Mouse (Mus musculus): ENCODE data around the gene Hkdc1.
A peak's percentile ranks its signal among the peaks of the same experiment; 100 is the strongest.
"Not testable (repeated sequence)": the region's sequence is repeated elsewhere in the genome, so short reads cannot be mapped to it uniquely, and the experiment has no call there.

Hkdc1 gene

DNA sequence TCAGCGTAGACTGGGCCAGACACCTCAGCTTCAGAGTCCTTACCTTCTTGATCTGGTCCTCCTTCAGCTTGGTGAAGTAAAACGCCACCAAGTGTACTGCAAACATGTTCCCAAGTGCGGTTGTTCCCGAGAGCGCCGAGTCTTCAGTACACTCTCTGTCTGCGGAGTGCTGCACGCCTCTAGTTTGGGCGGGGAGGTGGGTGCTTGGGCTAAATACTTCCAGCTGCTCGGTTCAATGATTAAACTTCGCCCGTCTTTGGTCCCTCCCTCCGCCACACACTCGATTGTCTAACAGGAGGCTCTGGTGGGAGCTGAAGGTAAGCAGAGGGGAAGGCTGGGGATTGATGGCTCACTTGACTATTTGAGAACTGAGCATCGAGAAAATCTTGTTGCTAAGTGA lies at the start of gene Hkdc1:
TSS of gene Hkdc1 (minus strand) at position 237 of the 400 bp plus-strand sequence.
- no peak for DNase-seq (ENCODE audit: low read depth, low spot score)

DNA sequence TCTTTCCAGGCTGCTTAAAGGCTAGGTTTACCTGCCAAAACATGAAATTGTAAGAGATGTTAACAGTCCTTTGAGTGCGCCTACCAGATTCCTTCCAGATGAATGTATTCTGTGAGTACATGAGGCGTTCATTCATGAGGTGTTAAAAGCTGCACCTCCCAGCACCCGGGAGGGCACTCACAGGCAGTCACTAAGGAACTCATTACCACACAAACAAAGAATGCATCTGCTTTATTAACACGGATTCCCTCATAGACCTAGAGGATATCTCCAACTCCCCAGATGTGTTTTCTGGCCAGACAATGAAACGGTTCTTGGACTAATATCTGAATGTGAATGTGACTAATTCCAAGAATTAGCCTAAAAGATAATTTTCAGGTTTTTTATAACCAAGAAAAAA lies 48.8 kb upstream of the Hkdc1 start:
- DNase-seq (ENCODE audit: low read depth, low spot score), result no peak

DNA sequence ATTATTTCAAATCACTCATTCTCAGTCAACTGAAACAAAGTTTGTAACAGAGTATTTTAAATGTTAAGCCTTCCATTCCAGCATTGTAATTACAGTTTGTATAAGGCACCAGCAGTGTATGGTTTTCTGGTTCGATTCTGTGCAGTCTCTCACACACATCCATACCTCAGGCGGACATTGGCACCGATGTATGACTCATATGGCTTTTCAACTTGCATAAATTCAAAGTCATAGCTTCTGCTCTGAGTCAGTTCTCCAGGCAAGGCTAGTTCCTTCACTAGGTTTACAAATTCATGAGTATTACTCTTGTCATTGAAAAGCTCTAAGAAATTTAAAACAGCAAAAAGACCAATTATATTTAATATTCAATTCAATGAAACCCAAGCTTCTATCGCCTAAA lies 47.4 kb upstream of the Hkdc1 start:
- DNase-seq (ENCODE audit: low read depth, low spot score), result no peak

DNA sequence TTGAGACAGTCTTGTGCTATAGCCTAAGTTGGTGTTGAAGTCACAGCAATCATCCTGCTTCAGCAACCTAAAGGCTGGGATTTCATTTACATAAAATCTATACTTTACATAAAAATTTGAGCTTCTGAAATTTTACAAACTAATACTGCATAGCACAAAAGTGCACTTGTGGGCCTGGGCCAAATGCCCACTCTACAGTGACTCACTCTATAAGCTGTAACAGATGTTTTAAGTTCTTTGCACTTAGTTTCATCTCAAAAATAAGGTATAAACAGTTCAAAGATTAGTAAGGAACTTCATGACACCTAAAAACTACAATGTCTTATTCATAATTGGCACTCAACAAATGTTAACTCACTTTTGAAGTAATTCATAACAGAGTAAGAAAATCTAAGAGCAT lies 39.0 kb upstream of the Hkdc1 start:
- no peak for DNase-seq (ENCODE audit: low read depth, low spot score)

DNA sequence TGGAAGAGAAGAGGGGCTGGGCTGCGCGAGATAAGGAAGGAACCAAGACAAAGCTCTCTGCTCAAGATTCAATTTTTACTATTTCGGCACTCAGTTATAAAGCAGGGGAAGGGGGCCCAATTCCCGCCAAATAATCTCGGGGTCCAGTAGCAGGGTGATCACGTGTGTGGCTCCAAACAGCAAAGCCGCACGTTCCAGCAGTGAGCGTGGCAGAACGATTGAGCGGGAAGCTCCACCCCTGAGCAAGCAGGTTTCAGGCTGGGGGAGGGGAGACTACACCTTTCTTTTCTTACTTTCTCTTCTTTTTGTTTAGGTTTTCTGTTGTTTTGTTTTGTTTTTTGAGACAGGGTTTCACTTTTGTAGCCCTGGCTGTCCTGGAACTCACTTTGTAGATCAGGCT lies 29.7 kb upstream of the Hkdc1 start:
- DNase-seq (ENCODE audit: low read depth, low spot score), result not testable (repeated sequence)

DNA sequence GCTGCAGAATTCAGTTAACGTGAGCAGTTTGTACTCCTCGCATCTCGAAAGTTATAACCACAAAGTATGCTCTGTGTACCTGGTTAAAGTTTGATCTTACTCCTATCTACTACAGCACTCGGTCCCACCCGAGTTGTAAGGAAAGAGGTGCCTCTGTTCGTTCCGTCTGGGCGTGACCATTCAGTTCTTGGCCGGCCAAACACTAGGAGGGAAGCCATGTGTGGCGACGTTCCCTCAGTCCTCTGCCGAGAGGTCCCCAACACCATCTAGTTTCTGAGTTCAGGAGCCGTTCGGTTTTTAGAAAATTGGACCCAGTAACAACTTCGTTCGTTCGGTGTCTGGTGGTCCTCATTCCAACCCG lies 28.0 kb upstream of the Hkdc1 start:
- no peak for DNase-seq (ENCODE audit: low read depth, low spot score)

DNA sequence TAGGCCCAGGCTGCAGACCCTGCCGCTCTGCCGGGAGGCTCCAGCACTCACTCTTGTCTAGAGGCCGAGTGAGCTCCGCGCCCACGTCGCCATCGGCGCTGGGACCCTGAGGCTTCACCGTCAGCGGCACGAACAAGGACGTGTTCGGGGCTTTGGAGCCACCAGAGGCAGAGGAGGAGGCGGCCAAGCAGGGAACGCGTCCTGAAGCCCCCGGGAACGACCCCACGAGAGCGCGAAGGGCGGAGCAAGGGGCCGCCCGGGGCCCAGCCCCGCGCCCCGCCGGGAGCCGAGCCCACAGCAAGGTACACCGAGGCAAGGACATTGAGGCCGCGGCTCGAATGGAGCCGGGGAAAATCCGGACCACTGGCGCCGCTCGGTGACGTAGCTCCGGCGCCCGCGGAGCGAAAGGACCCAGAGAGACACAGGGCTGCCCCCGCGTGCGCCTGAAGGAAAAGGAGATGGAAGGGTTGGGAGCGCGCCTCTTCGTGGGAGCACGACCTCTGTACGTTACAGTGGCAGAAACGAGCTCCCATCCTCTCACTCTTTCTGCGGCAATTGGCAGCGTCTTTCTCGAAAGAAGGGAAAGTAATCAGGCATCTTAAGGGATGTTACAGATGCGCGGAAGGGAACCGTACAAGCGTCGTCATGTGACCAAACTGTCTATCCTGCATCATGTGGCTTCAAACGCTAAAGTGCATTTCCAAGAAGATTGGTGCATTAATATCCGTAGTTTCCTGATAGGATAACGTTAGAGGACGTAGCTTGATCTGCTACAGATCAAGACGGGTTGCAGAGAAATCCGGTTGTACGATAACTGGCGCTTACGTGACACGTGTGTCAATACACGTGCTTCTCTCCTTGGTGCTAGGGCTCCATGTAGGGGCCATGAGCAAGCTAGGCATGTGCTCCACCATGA lies 27.3 kb upstream of the Hkdc1 start, which contains the start of the genes 4930507D05Rik and Supv3l1:
TSS of gene 4930507D05Rik (plus strand) at position 126 of the 916 bp plus-strand sequence.
TSS of gene Supv3l1 (minus strand) at position 375 of the 916 bp plus-strand sequence.
- peak; percentile 91 for DNase-seq (ENCODE audit: low read depth, low spot score)

DNA sequence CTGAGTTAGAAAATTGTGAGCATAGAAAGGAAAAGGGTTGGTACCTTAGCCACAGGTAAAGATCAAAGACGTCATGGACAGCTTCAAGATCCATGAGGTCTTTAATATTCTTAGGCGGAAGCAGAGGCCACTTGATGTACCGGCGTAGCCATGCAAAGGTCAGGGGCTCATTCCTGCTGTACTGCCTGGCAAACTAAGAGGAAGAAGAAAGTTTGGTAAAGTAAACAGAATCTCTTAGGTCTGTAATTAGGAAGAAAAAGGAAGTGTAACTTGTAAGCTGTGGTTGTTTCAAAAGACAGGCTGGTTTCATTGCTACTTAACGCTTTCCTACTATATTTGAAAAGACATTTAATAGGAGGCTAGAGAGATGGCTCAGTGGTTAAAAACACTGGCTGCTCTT lies 8.1 kb upstream of the Hkdc1 start:
- DNase-seq (ENCODE audit: low read depth, low spot score), result no peak

DNA sequence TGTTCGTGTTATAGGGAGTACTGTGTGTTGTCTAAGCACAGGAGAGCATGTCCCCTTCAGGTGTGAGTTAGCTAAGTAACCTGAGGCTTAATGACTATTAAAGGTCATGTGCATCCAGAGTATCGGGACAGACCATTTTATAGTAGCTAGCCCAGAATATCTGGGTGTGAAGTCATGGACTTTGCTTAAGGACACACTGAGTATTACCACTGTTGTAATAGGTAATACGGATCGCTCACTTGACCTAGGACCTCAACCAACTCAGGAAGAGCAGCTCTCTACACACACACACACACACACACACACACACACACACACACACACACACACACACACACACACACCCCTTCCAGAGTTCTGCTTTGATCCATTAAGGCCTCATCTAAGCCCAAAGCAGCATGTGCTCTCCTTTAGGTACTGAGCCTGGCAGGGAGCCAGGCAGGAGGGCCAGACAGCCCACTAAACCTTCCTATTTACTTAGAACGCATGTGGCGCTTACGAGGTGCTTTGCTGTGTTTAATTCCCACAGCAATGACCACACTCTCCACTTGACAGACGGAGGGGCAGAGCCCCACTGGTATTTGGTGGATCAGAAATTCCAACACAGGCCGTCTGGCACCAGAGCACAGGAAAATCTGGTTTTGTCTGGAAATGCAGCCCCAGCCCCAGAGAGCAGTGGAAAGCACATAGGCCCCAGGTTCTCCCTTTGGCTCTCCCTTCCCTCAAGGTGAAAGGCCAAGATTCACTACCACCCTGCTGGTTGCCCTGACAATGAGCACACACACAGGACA lies 3.0 kb upstream of the Hkdc1 start:
- no peak for DNase-seq (ENCODE audit: low read depth, low spot score)

DNA sequence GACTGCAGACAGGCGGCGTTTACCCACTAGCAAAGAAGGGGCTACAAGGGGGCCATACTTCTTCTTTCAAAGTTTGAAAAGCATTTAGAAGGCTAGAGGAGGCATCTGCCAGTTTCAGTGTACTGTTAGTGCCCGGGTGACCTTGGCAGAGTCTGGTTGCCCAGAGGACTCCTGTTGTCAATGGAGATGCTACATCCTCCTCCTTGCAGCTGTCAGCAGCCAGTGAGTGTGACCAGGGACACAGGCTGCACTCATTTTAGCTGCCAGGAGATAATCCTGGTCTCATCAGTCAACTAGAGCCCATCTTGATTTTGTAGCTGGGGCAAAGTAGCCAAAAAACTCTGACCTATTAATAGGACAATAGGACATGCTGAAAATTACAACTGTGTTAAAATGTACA lies 1.2 kb downstream of the Hkdc1 start:
- DNase-seq (ENCODE audit: low read depth, low spot score), result no peak

DNA sequence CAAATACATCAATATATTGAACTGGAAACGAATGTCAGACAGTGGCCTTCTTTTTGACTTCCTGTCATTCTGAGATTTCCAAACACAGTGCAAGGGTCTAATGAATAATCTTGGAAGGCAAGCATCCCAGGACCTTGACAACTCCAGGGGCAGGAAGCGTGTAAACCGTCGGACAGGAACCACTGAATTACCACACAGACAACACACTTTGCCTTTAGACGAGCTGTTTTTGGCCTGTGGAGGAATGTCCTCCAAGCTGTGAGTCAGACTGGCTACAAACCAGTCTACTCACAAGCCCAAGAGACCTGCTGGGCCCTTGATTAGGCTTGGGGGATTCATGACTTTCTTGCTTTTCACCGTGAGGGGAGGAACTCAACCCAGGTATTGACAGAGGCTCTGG lies 1.9 kb downstream of the Hkdc1 start:
- no peak for DNase-seq (ENCODE audit: low read depth, low spot score)

DNA sequence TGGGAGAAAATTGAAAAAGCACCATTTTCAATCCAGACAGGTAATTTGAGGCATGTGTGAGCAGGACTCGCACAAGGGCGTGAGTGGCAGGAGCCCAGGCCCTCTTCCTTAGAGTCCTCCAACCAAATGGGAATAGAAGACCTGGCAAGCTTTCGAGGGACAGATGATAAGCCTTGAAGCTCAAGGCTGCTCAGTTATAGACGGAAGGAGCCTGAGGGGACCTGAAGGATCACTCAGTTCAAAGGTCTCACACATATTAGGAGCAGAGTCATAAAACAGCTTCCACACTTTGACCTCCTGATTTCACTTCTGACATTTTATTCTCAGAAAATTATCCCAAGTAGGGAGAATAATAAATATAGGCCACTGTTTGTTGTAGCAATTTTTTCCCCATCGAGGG lies 2.9 kb downstream of the Hkdc1 start:
- no peak for DNase-seq (ENCODE audit: low read depth, low spot score)

DNA sequence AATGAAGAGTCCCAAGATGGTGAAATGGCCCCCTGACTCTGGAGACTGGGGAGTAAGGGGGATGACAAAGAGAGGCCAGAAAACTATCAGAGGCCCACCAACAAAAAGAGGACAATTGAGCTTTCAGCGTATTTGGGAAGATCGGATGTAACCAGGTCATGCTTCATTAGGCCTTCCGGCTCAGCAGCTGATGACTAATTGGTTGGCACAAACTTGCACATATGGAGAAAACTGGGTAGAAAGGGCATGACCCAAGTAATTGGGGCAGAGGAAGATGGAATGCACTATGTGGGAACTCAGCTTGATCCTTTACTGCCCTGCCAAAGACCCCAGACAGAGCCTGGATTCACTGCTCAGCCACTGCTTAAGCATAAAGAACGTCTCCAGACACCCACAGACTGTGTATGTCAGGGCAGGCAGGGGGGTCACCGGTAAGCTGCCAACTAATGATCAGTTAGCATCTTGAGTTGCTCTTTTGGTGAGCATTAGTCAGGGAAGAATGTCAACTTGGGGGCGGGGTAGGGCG lies 3.4 kb downstream of the Hkdc1 start:
- DNase-seq (ENCODE audit: low read depth, low spot score), result no peak

DNA sequence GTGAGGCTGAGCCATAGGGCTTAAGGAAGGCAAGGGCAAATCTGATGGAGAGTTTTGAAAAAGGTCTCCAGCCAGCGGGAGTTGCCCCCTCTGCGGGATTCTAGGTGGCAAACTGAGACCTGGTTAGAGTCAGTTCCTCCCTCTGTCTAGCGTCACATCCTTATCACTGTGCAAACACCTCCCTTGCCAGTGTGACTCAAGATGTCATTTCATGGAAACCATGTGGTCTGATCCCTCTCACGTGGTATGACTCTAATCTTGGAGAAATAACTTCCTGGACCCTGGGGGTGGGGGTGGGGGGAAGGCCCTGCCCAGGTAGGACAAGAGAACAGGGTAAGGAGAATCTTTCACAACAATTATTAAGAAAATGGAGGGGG lies 8.7 kb downstream of the Hkdc1 start:
- no peak for DNase-seq (ENCODE audit: low read depth, low spot score)

DNA sequence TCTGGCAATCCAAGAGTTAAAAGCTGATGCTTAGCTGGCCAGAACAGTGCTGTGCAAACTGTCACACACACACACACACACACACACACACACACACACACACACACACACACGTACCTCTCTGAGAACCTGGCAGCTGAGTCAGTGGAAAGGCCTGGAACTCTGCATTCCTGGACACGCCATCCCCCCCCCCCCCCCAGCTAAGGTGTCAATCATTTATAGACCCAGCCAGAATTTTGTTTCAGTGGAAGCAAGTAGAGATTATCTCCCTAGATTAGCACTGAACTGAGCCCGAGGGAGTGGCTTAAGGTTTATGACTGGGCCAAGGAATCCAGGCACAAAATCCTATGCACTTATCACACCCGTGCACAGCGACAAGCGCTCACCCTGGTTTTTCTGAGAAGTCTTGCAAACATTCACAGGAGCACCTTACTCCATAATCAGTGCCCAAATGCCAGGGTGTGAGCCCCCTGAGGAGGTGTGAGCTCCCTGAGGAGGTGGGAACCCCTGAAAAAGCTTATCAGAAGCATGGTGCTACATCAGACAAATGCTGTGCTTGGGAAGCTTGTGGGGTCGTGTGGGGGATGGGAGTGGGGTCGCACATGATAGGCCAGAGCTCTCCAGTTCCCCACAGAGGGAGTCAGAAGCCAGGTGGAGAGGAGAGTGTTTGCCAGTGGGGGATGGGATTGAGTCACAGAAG lies 9.2 kb downstream of the Hkdc1 start:
- no peak for DNase-seq (ENCODE audit: low read depth, low spot score)

DNA sequence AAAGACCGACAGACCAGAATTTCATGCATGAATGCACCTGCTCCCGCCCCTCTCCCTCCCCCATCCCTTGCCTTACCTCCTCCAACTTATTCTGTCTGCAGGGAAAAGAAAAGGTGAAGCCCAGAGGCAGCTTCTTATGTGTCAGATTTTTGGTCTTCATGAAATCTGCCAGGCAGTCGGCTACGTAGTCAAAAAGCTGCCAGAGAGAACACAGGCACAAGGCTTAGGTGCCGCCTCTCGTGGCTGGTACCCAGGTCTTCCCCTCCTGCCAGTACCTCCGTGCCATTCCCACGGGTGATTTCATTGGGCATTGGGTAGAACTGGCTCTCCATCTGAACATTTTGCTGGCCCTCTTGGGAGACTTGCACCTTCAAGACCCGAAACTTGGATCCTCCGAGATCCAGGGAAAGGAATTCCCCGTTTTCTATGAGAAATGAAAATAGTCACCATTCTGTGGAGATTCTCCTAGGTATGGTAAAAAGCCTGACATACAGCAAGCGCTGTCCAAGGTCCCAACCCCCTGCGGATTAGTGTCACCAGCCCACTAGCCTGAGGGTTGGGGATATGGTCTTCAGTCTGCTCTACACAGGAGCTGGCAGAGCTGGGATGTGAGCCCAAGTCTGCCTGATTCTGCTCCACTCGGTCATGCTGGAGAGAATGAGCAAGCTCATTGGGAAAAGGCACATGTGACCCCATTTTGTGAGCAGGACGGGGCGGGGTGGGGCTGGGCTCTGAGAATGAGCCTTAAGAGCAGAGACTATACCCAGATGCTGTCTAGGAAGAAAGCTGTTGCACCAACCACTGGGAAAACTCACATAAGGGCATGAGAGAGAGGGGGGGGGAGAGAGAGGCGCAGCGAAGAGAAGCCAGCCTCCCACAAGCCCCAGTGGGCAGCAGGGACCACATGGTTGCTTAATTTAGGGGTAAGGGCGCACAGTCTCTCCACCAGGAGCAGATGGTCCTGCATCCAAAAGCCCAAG lies 10.6 kb downstream of the Hkdc1 start:
- no peak for DNase-seq (ENCODE audit: low read depth, low spot score)

DNA sequence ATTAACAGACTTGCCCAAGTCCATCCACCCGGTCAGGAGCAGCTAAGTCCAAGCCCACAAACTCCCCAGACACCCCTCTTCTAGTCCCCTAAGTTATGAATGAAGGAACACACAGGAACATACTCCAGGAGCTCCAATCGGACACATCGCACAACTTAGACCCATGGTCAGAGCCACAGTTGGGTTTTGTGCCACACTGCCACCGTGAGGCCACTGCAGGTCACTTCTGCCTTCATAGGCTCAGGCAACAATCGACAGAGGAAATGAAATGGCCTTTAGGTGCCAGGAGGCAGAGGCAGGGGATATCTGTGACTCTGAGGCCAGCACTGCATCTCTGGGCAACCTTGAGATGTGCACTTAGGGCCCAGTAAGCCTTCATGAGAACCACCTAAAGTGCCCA lies 11.3 kb downstream of the Hkdc1 start:
- DNase-seq (ENCODE audit: low read depth, low spot score), result peak; percentile 41

DNA sequence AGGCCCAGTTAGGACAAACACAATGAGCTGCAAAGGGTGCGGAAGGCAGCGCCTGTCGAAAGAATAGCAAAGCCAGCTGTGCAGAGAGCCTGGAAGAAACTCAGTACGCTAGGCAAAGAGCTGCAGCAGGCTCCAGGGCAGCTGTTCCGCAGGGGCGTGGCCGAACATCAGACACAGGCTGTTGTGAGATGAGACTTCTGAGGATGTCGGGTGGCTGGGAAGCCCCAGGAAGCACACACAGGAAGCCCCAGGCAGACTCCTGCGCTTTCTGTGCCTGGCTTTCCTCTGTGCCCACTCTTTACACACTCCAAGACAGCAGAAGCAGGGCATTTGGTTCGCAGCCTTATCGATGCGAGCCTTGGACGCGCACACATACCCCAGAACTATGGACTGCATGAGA lies 17.4 kb downstream of the Hkdc1 start:
- peak; percentile 24 for DNase-seq (ENCODE audit: low read depth, low spot score)

DNA sequence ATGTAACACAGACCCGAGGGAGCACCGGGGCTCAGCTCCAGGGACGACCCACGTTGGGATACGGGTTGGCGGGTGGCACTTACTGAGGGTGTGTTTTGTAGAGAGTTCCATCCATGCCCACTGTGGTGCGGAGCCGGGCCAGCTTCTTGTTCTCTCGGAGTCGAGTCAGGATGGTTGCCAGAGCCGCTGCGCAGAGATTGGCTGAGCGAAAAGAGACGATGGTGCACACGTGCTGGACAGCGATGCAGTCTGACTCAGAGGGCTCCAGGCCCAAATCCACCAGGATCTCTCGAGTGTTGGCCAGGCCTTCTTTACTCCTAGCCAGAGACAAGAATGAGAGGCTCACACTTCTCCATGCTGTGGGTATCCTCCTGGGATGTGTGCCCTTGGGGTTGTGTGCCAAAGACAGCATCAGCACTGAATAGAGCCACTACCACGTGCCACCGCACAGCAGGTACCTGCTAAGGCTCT lies 20.6 kb downstream of the Hkdc1 start:
- DNase-seq (ENCODE audit: low read depth, low spot score), result peak; percentile 25

DNA sequence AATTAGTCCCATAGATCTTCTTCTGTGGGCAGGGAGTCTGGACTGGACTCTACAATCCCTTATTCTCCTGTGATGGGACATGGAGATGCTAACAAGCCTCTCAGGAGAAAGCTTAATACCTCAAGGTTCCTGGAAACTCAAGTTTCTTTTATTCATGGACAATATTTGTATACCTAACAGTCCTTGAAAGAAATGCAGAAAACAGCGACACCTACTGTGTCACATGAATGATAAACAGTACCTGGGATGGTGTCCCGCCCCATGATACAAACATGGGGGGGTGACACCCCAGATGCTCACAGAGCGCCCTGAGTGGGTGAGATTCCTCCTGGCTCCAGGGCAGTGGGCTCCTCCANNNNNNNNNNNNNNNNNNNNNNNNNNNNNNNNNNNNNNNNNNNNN lies 39.3 kb downstream of the Hkdc1 start:
- no peak for DNase-seq (ENCODE audit: low read depth, low spot score)

DNA sequence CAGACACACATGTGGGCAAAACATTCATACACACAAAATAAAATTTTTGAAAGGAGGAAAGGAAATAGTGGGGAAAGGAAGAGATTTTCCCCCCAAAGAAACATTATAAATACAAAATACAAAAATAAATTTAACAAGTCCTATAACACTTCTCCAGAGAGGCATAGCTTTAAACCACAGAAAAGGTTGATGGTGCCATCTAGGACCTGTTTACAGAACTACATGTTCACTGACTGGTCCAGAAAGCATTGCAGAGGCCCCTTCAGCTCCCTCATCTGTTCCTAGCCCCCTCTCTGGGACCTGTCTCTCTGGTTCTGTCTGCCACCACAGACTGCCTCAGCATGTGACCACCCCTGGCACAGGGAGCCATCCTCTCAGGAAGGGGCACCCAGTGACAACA lies 41.4 kb downstream of the Hkdc1 start:
- no peak for DNase-seq (ENCODE audit: low read depth, low spot score)

All from skeletal muscle tissue, adult 2 months (tissue).